Mouse (Mus musculus): ENCODE results near the gene Pamr1.

Pamr1 gene

GRCm38 (mm10) chr2:102549611-102550266 lies at the start of gene Pamr1:
Gene Pamr1 (plus strand): TSS chr2:102550012.
- DNase-seq (ENCODE audit: low spot score in 2 of 2): peak in 1 of 2 experiments; percentile 14

- peak; percentile 2 to 6 for DNase-seq (ENCODE audit: low spot score in 2 of 2)
These were observed 42.2 kb upstream of the Pamr1 start for GRCm38 (mm10) chr2:102507633-102508032.

- DNase-seq (ENCODE audit: low spot score in 2 of 2): no peak
These were observed 41.7 kb upstream of the Pamr1 start for GRCm38 (mm10) chr2:102508154-102508553.

GRCm38 (mm10) chr2:102519956-102520355 lies 29.9 kb upstream of the Pamr1 start:
- DNase-seq (ENCODE audit: low spot score in 2 of 2): no peak

- DNase-seq (ENCODE audit: low spot score in 2 of 2): no peak
These were observed 22.2 kb upstream of the Pamr1 start for GRCm38 (mm10) chr2:102527563-102527962.

GRCm38 (mm10) chr2:102533437-102533836 lies 16.4 kb upstream of the Pamr1 start:
- DNase-seq (ENCODE audit: low spot score in 2 of 2): no peak

GRCm38 (mm10) chr2:102536766-102537165 lies 13.0 kb upstream of the Pamr1 start:
- no peak for DNase-seq (ENCODE audit: low spot score in 2 of 2)

- no peak for DNase-seq (ENCODE audit: low spot score in 2 of 2)
These were observed 9.2 kb upstream of the Pamr1 start for GRCm38 (mm10) chr2:102540438-102541230.

GRCm38 (mm10) chr2:102541404-102542125 lies 8.2 kb upstream of the Pamr1 start:
- DNase-seq (ENCODE audit: low spot score in 2 of 2): no peak

GRCm38 (mm10) chr2:102543961-102544719 lies 5.7 kb upstream of the Pamr1 start:
- DNase-seq (ENCODE audit: low spot score in 2 of 2): no peak

- no peak for DNase-seq (ENCODE audit: low spot score in 2 of 2)
These were observed 1.2 kb downstream of the Pamr1 start for GRCm38 (mm10) chr2:102550910-102551582.

- DNase-seq (ENCODE audit: low spot score in 2 of 2): no peak
These were observed 1.8 kb downstream of the Pamr1 start for GRCm38 (mm10) chr2:102551594-102551993.

GRCm38 (mm10) chr2:102552095-102552537 lies 2.3 kb downstream of the Pamr1 start:
- DNase-seq (ENCODE audit: low spot score in 2 of 2): peak in 1 of 2 experiments; percentile 8

GRCm38 (mm10) chr2:102557085-102557484 lies 7.3 kb downstream of the Pamr1 start:
- DNase-seq (ENCODE audit: low spot score in 2 of 2): no peak

- no peak for DNase-seq (ENCODE audit: low spot score in 2 of 2)
These were observed 9.2 kb downstream of the Pamr1 start for GRCm38 (mm10) chr2:102558965-102559364.

- DNase-seq (ENCODE audit: low spot score in 2 of 2): no peak
These were observed 14.0 kb downstream of the Pamr1 start for GRCm38 (mm10) chr2:102563848-102564247.

- DNase-seq (ENCODE audit: low spot score in 2 of 2): no peak
These were observed 29.4 kb downstream of the Pamr1 start for GRCm38 (mm10) chr2:102579248-102579647.

- DNase-seq (ENCODE audit: low spot score in 2 of 2): peak in 1 of 2 experiments; percentile 9
These were observed 40.2 kb downstream of the Pamr1 start for GRCm38 (mm10) chr2:102589977-102590376.

- DNase-seq (ENCODE audit: low spot score in 2 of 2): no peak
These were observed 44.7 kb downstream of the Pamr1 start for GRCm38 (mm10) chr2:102594535-102594934.

GRCm38 (mm10) chr2:102595395-102596130 lies 45.8 kb downstream of the Pamr1 start:
- DNase-seq (ENCODE audit: low spot score in 2 of 2): no peak
